Mouse (Mus musculus) hindbrain, embryonic 14.5 days (tissue): Measurements from ENCODE around the gene Pax3. TPM values are rescaled to one million over a fixed set of nuclear protein-coding genes. Genes with fewer than 3 reads are reported as not detected.

Experiments used
- ATAC-seq: fragments of 200-750 bp; cut with Nextera tagmentation; 2 replicates; pipeline ENCODE4 v1.8.0; 2017; ENCODE audit warnings: moderate number of reproducible peaks, mild to moderate bottlenecking, moderate TSS enrichment, moderate library complexity; ENCODE audit not compliant: low FRiP score
- DNase-seq: peaks from one replicate; pipeline ENCODE4 v3.0.0-alpha.2; 2015; ENCODE audit warnings: low spot score
- H3K27ac ChIP-seq: fragments of 300-500 bp; sonication (generic); 2 replicates; pipeline ENCODE4 v1.5.1; 2014; ENCODE audit warnings: mild to moderate bottlenecking, moderate library complexity
- H3K27me3 ChIP-seq: fragments of 300-500 bp; sonication (generic); 2 replicates; pipeline ENCODE4 v1.6.1; 2014; ENCODE audit warnings: mild to moderate bottlenecking, low read length, mixed read lengths; ENCODE audit not compliant: control insufficient read depth, insufficient read depth
- H3K36me3 ChIP-seq: fragments of 300-500 bp; sonication (generic); replicated peaks from 2 replicates; pipeline ENCODE4 v1.6.1; 2014; ENCODE audit not compliant: control insufficient read depth, insufficient read depth
- H3K4me1 ChIP-seq: fragments of 300-500 bp; sonication (generic); replicated peaks from 2 replicates; pipeline ENCODE4 v1.6.1; 2014; ENCODE audit warnings: antibody characterized with exemption, low read length, mixed read lengths; ENCODE audit not compliant: control insufficient read depth, insufficient read depth
- H3K4me2 ChIP-seq: fragments of 300-500 bp; sonication (generic); replicated peaks from 2 replicates; pipeline ENCODE4 v1.6.1; 2014; ENCODE audit warnings: mild to moderate bottlenecking, moderate library complexity
- H3K4me3 ChIP-seq: fragments of 300-500 bp; sonication (generic); replicated peaks from 2 replicates; pipeline ENCODE4 v1.5.1; 2014; ENCODE audit warnings: mild to moderate bottlenecking, low read length
- H3K9ac ChIP-seq: fragments of 300-500 bp; sonication (generic); 2 replicates; pipeline ENCODE4 v1.6.1; 2014
- H3K9me3 ChIP-seq: fragments of 300-500 bp; sonication (generic); 2 replicates; pipeline ENCODE4 v1.6.1; 2016; ENCODE audit warnings: low read length; ENCODE audit not compliant: control insufficient read depth
- WGBS: fragments of 180-500 bp; shearing (Covaris S2); extraction: QIAGEN DNeasy Blood & Tissue Kit; methylation state at CpG from one replicate; pipeline ENCODE4 v1.1.7; 2014; 5-methylcytosine and 5-hydroxymethylcytosine counted together
- polyA plus RNA-seq: library from polyadenylated mRNA; unstranded; fragments of >200 nt; fragmentation: Nextera tagmentation; extraction: Ambion mirVana; gene quantifications from 2 replicates; pipeline ENCODE4 v1.2.1, GENCODE M21; 2014

Pax3 gene
- polyA plus RNA-seq, 1 experiment from 2014 or later: 8.2 TPM

DNA sequence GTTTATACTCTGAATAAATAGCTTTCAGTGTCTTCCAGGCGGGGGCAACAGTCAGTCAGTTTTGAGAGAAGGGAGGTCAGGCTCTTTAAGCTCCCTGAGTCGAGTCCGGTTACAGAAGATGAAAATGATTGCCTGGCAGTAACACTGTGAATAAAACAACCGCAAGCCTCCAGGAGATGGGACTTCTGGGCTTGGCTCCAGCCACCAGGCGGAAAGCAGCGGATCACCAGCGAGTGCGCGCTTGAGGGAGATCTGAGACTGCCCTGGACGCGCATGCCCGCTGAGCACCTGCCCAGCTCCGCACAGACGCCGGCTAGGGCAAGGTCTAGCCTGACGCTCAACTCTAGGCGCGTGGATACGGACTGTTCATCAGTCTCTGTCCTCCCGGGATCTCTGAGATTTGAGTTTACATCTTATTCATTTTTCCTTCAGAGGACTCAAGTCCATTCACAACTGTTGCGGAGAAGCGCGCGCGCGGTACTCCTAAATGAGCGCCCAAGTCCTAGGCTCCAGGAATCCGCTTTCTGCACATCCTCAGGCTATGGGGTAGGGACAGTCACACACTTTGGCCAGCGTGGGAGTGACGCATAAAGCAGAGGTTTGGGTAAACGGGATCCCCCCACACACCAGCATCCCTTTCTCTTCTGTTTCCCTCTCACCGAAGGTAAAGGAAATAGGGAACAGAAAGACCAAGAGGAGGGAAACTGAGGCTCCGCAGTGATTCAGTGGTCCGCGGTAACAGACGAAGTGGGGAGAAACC, 19.0 kb upstream of the Pax3 start:
- Histone ChIP-seq H3K4me3 (peak overlapping the region; percentile 55), H3K36me3 (no peaks in the 10 kb centered on the region), H3K27ac (no peak overlapping the region), H3K9me3 (no peaks in the 10 kb centered on the region), H3K4me1 (0 out of 2 replicates have a peak, but pooled peaks cover 12% of the 10 kb centered on the region), H3K9ac (peak overlapping the region; percentile 64; the same call in 1 of the 2 replicates), H3K27me3 (peaks cover 94% of the 10 kb centered on the region), H3K4me2 (peak overlapping the region; percentile 78)
- ATAC-seq: peak; percentile 32
- WGBS: under 1% methylated on average over 36 of the region's 36 CpGs
- peak; percentile 68 for DNase-seq

DNA sequence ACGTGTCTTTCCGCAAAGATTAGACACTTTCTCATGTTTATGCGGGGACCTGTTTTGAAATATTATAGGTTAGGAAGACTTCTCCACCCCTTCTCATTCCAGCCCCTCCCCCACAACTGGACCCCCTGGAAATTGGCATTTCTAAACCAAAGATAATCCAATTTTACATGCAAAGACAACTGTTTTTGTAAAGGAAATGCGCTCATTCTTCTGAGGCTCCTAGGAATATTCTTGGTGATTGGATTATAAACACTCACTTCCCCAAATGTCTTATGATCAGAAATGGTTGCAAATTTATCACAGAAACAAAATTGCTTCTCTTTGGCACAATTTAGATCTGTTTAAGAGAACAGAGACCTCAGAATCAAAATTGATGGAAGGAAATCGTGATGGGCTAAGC, 14.1 kb upstream of the Pax3 start:
- no peaks in the 10 kb centered on the region for H3K9me3 ChIP-seq
- no peak overlapping the region for H3K4me2 ChIP-seq
- peaks cover 100% of the 10 kb centered on the region for H3K27me3 ChIP-seq
- ATAC-seq: no peak
- WGBS: 3% methylated on average over 5 of the region's 5 CpGs
- no peaks in the 10 kb centered on the region for H3K36me3 ChIP-seq
- H3K27ac ChIP-seq: no peak overlapping the region
- H3K9ac ChIP-seq: no peak overlapping the region
- H3K4me3 ChIP-seq: no peak overlapping the region
- DNase-seq: peak; percentile 42
- H3K4me1 ChIP-seq: no peaks in the 10 kb centered on the region

DNA sequence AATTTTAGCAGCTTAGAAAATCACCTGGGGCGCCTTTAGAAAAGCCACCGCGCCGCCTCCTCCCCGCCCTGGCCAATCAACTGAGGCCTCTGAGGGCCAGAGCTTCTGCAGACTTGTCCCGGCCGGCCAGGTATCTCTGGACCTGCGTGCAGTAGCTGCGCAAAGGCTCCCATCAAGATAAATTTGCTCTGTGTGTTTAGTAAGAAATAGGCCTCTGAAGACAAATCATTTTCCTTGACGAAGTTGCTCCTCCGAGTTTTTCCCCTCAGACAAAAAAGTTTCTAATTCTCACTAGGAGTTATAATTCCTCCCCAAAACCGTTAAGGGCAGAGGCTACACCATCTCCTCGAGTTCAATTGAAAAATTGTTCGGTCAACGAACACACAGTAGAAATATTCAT, 13.6 kb upstream of the Pax3 start:
- 2% methylated on average over 15 of the region's 15 CpGs for WGBS
- H3K9me3 ChIP-seq: no peaks in the 10 kb centered on the region

DNA sequence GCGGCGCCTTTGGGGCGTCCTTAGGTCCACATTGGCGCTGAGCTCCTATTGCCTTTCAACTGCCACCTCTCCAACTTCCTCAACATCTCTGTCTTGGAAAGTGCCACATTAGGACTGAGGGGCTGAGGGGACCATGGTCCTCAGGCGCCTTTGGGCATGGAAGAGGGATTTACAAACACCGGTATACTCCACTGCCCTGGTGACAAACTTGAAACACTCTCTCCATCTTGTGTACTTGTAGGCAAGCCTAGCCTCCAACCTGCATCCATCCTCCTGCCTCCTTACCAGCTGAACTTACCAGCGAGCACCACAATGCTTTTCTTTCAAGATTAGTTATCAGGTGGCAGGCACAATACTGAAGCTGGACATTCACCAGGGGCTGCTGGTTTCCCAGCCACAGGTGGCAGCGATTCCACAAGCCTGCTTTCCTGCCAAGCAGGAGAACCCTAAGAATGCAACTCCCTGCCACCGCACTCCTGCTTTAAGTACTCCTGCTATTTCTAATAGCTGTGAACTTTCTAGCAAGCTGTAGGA, 11.4 kb upstream of the Pax3 start:
- no peak overlapping the region for H3K27ac ChIP-seq
- WGBS: 12% methylated on average over 9 of the region's 9 CpGs

More for the DNA sequence above, 13.6 kb upstream of the Pax3 start:
- Histone ChIP-seq H3K4me2 (no peak overlapping the region), H3K4me1 (no peaks in the 10 kb centered on the region), H3K27ac (no peak overlapping the region), H3K4me3 (no peak overlapping the region), H3K9ac (no peak overlapping the region), H3K27me3 (peaks cover 100% of the 10 kb centered on the region), H3K36me3 (no peaks in the 10 kb centered on the region)
- no peak for ATAC-seq
- peak; percentile 36 for DNase-seq

DNA sequence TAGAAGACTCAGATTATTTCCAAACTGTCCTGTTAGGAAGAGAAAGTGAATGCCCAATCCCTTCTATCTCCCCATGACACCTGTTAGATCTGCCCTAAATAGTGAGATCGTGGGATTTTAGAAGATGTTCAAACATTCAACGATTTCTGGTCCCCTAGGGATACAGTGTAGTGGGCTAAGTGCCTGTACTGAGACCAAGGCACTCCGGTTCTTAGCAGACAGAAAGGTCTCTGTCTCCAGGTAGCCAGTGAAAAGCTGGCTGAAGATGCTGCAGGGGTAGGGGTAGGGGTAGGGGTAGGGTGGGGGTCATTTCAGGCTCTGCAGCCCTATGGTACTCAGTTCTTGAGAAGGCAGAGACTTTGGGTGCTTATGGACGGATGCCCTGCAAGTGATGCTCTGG, 7.4 kb upstream of the Pax3 start:
- Histone ChIP-seq H3K36me3 (no peaks in the 10 kb centered on the region), H3K4me3 (no peak overlapping the region), H3K27ac (no peak overlapping the region), H3K27me3 (peaks cover 90% of the 10 kb centered on the region), H3K9ac (no peak overlapping the region), H3K4me1 (peaks cover 7% of the 10 kb centered on the region), H3K9me3 (no peaks in the 10 kb centered on the region), H3K4me2 (peak overlapping the region; percentile 46)
- no peak for ATAC-seq
- 32% methylated on average over 4 of the region's 4 CpGs for WGBS
- no peak for DNase-seq

More for the DNA sequence above, 11.4 kb upstream of the Pax3 start:
- DNase-seq (no peak), ATAC-seq (no peak)
- Histone ChIP-seq H3K4me3 (no peak overlapping the region), H3K9me3 (no peaks in the 10 kb centered on the region), H3K36me3 (no peaks in the 10 kb centered on the region), H3K9ac (no peak overlapping the region), H3K4me1 (peaks cover 7% of the 10 kb centered on the region), H3K4me2 (no peak overlapping the region), H3K27me3 (peaks cover 99% of the 10 kb centered on the region)

DNA sequence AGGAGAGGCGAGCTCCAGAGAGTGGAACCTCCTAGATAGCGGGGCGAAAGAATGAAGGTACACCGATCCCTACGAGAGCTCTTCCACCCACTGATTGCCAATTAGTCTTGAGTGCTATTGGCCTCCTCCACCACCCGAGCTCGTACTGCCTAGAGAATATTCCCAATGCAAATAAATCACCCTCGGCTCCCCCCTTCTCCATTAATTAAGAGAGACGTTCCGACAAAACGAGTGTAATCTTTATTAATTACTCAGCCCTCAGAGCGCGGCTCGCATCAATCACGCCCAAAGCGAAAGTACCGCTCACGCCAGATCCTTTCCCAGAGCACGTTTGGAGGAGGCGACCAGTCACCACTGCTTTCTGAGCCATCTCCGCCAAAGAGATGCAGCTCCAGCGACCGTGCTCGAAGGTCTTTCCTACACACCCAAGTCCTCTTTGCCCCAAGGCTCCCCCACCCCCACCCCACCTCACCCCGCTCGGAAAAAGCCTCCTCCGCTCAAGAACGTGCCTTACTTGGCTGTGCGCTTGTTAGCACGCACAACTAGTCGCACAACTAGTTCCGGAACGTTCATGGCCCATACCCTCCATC, 6.8 kb upstream of the Pax3 start:
- Histone ChIP-seq H3K27ac (no peak overlapping the region), H3K36me3 (no peaks in the 10 kb centered on the region), H3K9ac (no peak overlapping the region), H3K4me1 (peaks cover 7% of the 10 kb centered on the region), H3K4me2 (peak overlapping the region; percentile 46), H3K4me3 (peak overlapping the region; percentile 22), H3K9me3 (no peaks in the 10 kb centered on the region), H3K27me3 (peaks cover 90% of the 10 kb centered on the region)
- ATAC-seq (peak; percentile 46), DNase-seq (peak; percentile 57)
- under 1% methylated on average over 33 of the region's 33 CpGs for WGBS

DNA sequence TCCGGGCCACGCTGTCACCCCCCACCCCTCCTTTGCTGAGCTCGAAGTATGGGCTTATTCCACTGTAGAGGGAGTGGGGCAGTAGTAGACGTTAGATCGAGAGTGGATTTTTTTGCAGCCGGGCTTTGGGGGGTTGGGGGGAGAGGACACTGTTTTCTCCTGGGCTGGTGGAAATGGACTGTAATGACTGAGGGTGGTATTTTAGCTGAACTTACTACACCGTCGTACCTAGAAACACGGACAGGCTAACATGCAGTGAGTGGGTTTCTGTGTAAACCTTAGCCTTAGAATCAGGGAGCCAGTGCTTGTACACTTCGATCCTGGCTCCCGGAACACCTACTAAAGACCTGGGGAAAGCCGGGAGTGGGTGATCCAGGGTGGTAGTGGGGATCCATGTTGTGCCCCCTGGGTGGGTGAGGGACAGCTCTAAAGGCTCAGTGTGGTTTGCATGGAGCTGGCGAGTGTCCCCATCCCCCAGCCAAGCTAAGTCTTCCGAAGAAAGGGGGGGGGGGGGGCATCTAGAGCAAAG, 6.2 kb upstream of the Pax3 start:
- ATAC-seq (peak; percentile 9; the same call in 1 of the 2 replicates), DNase-seq (peak; percentile 24)
- WGBS: under 1% methylated on average over 14 of the region's 14 CpGs
- Histone ChIP-seq H3K4me3 (peak overlapping the region; percentile 22), H3K27ac (no peak overlapping the region), H3K9ac (no peak overlapping the region), H3K27me3 (peaks cover 90% of the 10 kb centered on the region), H3K36me3 (no peaks in the 10 kb centered on the region), H3K4me1 (peaks cover 7% of the 10 kb centered on the region), H3K9me3 (no peaks in the 10 kb centered on the region), H3K4me2 (peak overlapping the region; percentile 46)

DNA sequence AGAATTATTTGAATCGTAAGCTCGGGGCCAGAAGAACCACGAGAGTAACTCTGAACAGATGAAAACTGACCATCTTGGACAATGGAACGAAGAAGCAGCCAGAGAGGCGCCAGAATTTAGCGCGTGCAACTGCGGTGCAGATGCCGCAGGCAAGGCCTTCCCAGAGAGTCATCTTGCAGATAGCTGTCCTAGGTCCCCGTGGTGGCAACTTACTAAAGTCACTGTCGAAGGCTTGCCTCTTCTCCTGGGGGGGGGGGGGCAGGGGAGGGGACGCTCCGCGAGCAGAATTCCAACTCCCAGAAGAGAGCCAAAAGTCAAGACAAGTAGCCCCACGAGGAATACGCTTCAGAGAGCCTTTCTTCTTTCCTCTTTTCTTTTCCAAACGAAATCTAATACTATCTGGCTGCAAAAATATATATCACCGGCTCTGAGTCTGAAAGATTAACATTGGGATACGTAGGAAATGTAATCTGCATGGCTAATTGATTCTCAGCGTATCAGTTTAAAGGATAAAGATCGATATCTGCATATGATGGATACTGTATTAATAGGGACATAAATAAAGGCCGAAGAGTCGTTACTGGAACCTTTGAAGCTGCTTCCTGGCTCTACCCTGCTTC, 5.6 kb upstream of the Pax3 start:
- peaks cover 90% of the 10 kb centered on the region for H3K27me3 ChIP-seq

More for the DNA sequence above, 5.6 kb upstream of the Pax3 start:
- Histone ChIP-seq H3K36me3 (no peaks in the 10 kb centered on the region), H3K9ac (no peak overlapping the region; the same call in 1 of the 2 replicates), H3K4me1 (peaks cover 7% of the 10 kb centered on the region), H3K27ac (no peak overlapping the region), H3K9me3 (no peaks in the 10 kb centered on the region), H3K4me3 (peak overlapping the region; percentile 22), H3K4me2 (peak overlapping the region; percentile 46)
- ATAC-seq: no peak
- no peak for DNase-seq
- WGBS: 1% methylated on average over 23 of the region's 23 CpGs
